Mouse (Mus musculus): ENCODE results near the gene Epb42. TPM values are rescaled to one million over a fixed set of nuclear protein-coding genes. Genes with fewer than 3 reads are reported as not detected.

Epb42 gene
- polyA plus RNA-seq, 1 experiment: 0.51 TPM

DNA sequence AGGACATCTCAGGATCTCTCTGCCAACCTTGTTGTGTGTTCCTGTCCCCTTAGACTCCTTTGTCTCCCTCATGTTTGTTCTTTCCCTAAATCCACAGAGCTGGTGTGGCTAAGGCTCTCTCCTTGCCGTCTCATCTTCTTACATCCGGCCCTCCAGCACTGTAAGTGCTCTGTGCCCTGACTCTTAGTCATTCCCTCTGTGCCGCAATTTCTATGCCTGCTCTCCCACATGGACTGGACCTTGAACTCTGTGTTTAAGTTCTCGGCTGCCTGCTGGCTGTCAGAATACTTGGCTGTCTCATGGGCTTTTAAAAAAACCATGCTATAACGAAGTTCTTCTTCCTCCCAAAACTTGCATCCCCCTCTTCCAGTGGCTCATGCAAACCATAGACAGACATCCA is 14.0 kb downstream of the Epb42 start:
- 62% methylated on average over 5 of the region's 5 CpGs for WGBS
- Histone ChIP-seq H3K27ac (ENCODE audit: insufficient read depth, low read length) (no peak overlapping the region), H3K4me3 (replicated peaks; ENCODE audit: insufficient read depth, low read depth, low read length) (no peak overlapping the region), H3K4me1 (ENCODE audit: control insufficient read depth, insufficient read depth, low read length) (no peaks in the 10 kb centered on the region), H3K27me3 (ENCODE audit: control insufficient read depth, insufficient read depth, low read length) (no peaks in the 10 kb centered on the region)
- DNase-seq: no peak
- TF ChIP-seq CTCF (IDR thresholded peaks at IDR 0.05; ENCODE audit: borderline replicate concordance, insufficient read depth, low read depth, low read length) (no peak), POLR2A (IDR thresholded peaks at IDR 0.05; ENCODE audit: borderline replicate concordance, insufficient read depth, low read length) (no peak)

DNA sequence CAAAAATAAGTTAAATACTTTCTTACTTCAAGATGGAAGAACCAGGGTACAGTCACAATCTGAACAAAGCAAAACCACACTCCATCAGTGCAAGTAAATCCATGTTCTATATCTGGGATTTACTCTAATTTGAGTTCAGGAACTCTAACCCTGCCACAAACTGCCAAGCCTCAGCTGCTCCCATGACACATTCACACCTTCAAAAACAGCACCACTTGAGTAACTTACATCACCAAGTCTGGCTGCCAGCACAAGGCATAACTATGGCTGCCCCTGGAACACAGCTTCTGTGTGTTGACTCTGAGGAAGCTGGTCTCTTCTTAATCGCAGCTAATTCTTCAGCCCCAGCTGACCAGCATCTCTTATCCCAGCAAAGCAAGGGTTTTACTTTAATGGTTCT is 19.7 kb downstream of the Epb42 start:
- 100% methylated on average over 1 of the region's 1 CpGs for WGBS
- no peak for DNase-seq
- Histone ChIP-seq H3K27ac (ENCODE audit: insufficient read depth, low read length) (no peak overlapping the region), H3K4me1 (ENCODE audit: control insufficient read depth, insufficient read depth, low read length) (no peaks in the 10 kb centered on the region), H3K27me3 (ENCODE audit: control insufficient read depth, insufficient read depth, low read length) (no peaks in the 10 kb centered on the region), H3K4me3 (replicated peaks; ENCODE audit: insufficient read depth, low read depth, low read length) (no peak overlapping the region)
- TF ChIP-seq CTCF (IDR thresholded peaks at IDR 0.05; ENCODE audit: borderline replicate concordance, insufficient read depth, low read depth, low read length): no peak
- no peak for TF ChIP-seq POLR2A (IDR thresholded peaks at IDR 0.05; ENCODE audit: borderline replicate concordance, insufficient read depth, low read length)

DNA sequence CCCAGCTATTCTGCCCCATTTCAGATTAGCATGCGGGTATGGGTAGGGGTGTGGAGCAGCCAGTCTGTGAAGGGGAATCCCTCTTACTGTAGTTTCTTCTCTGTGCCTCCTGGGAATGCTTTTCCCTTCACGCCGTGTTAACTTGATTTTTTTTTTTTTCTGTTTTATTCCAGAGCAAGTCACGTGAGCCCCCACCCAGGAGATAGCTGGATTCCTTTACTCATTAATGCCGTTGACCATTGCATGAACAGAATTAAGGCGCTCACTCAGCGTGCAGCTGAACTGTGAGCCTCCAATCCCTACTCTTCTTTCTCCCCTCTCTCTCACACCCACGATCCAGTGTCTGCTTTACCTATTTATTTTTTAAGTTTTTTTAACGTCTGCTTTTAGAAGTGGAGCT is 20.6 kb downstream of the Epb42 start:
- Histone ChIP-seq H3K27me3 (ENCODE audit: control insufficient read depth, insufficient read depth, low read length) (no peaks in the 10 kb centered on the region), H3K27ac (ENCODE audit: insufficient read depth, low read length) (no peak overlapping the region), H3K4me1 (ENCODE audit: control insufficient read depth, insufficient read depth, low read length) (peaks cover 3% of the 10 kb centered on the region; the same call in 1 of the 2 replicates), H3K4me3 (replicated peaks; ENCODE audit: insufficient read depth, low read depth, low read length) (no peak overlapping the region)
- 72% methylated on average over 9 of the region's 9 CpGs for WGBS
- TF ChIP-seq CTCF (IDR thresholded peaks at IDR 0.05; ENCODE audit: borderline replicate concordance, insufficient read depth, low read depth, low read length) (no peak), POLR2A (IDR thresholded peaks at IDR 0.05; ENCODE audit: borderline replicate concordance, insufficient read depth, low read length) (no peak)
- DNase-seq: no peak

DNA sequence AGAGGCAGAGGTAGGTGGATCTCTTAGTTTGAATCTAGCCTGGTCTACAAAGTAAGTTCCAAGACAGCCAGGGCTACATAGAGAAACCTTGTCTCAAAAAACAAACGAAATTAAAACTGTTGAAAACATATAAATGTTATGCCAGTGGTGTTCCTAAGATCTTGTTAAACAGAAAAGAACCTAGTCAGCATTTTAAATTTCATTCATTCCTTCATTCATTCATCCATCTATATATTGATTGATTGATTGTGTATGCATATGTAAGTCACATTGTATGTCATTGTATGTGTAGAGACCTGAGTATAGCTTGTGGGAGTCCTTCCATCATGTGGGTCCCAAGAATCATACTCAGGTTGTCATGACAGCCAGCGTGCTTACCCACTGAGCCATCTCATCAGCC is 21.4 kb downstream of the Epb42 start:
- Histone ChIP-seq H3K4me1 (ENCODE audit: control insufficient read depth, insufficient read depth, low read length) (peaks cover 4% of the 10 kb centered on the region; the same call in 1 of the 2 replicates), H3K27me3 (ENCODE audit: control insufficient read depth, insufficient read depth, low read length) (no peaks in the 10 kb centered on the region), H3K27ac (ENCODE audit: insufficient read depth, low read length) (no peak overlapping the region), H3K4me3 (replicated peaks; ENCODE audit: insufficient read depth, low read depth, low read length) (no peak overlapping the region)
- no peak for TF ChIP-seq POLR2A (IDR thresholded peaks at IDR 0.05; ENCODE audit: borderline replicate concordance, insufficient read depth, low read length)
- TF ChIP-seq CTCF (IDR thresholded peaks at IDR 0.05; ENCODE audit: borderline replicate concordance, insufficient read depth, low read depth, low read length): no peak
- no peak for DNase-seq
- 80% methylated on average over 2 of the region's 2 CpGs for WGBS

DNA sequence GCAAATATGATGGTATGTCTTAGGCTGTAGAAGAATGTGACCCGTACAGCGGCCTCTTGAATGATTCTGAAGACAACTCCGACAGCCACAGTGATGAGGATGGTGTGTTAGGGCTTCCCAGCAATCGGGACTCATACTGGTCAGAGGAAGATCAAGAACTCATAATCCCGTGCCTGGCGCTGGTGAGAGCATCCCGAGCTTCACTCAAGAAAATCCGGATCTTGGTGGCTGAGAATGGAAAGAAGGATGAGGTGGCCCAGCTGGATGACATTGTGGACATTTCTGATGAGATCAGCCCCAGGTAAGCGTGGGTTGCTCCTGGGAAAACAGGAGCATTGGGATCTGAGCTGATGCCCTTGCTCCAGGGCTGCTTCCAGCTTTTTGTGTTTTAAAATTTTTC is 24.2 kb downstream of the Epb42 start:
- Histone ChIP-seq H3K4me3 (replicated peaks; ENCODE audit: insufficient read depth, low read depth, low read length) (no peak overlapping the region), H3K27me3 (ENCODE audit: control insufficient read depth, insufficient read depth, low read length) (no peaks in the 10 kb centered on the region), H3K4me1 (ENCODE audit: control insufficient read depth, insufficient read depth, low read length) (peaks cover 8% of the 10 kb centered on the region; the same call in 1 of the 2 replicates), H3K27ac (ENCODE audit: insufficient read depth, low read length) (no peak overlapping the region)
- TF ChIP-seq CTCF (IDR thresholded peaks at IDR 0.05; ENCODE audit: borderline replicate concordance, insufficient read depth, low read depth, low read length) (no peak), POLR2A (IDR thresholded peaks at IDR 0.05; ENCODE audit: borderline replicate concordance, insufficient read depth, low read length) (no peak)
- WGBS: 91% methylated on average over 9 of the region's 9 CpGs
- DNase-seq: no peak

DNA sequence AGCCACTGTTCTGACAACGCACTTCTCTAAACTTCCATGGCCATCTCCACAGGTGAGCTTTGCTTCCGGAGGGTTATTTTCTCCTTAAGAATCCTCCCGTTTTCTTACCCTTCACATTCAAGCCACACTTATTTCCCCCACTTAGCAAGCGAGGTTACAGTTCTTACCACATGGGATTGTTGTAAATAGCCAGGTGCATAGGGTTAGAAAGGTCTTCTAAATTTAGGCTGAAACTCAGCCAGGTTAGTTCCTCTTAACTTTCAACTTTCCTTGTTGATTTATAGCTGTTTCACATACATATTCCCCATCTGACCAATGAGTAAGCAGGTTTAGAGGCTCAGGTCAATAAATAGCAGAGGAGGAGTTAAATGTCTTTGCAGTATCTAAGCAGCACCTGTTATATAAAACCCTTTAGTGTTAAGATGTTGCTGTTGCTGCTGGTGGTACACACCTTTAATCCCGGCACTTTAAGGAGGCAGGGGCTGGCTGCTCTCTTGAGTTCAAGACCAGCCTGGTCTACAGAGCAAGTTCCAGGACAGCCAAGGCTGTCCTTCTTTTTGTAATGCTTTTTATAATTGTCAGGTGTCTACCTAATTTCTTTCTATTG is 27.7 kb downstream of the Epb42 start:
- 6% methylated on average over 5 of the region's 5 CpGs for WGBS
- peak overlapping the region; percentile 85 for H3K27ac ChIP-seq (ENCODE audit: insufficient read depth, low read length)
- no peak for TF ChIP-seq POLR2A (IDR thresholded peaks at IDR 0.05; ENCODE audit: borderline replicate concordance, insufficient read depth, low read length)
- no peak for TF ChIP-seq CTCF (IDR thresholded peaks at IDR 0.05; ENCODE audit: borderline replicate concordance, insufficient read depth, low read depth, low read length)

DNA sequence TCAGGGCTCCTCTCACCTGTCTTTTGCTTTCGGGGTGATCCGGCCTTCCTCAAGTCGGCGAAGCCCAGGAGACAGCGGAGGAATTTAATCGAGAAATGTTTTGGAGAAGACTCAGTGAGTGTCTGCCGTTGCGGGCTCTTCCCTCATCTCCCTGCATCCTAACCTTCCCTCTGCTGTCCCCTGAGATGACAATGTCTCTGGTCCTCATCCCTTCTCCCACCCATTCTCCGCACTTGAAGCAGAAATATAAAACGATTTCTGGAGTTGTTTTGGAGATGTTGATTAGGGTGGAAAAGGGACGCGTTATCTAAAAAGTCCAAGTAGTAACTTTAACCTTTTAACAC is 28.2 kb downstream of the Epb42 start:
- TF ChIP-seq POLR2A (IDR thresholded peaks at IDR 0.05; ENCODE audit: borderline replicate concordance, insufficient read depth, low read length): no peak
- TF ChIP-seq CTCF (IDR thresholded peaks at IDR 0.05; ENCODE audit: borderline replicate concordance, insufficient read depth, low read depth, low read length): no peak
- peak overlapping the region; percentile 80 for H3K4me3 ChIP-seq (replicated peaks; ENCODE audit: insufficient read depth, low read depth, low read length)
- peak overlapping the region; percentile 85 for H3K27ac ChIP-seq (ENCODE audit: insufficient read depth, low read length)
- H3K27me3 ChIP-seq (ENCODE audit: control insufficient read depth, insufficient read depth, low read length): no peaks in the 10 kb centered on the region
- peaks cover 32% of the 10 kb centered on the region; the same call in 1 of the 2 replicates for H3K4me1 ChIP-seq (ENCODE audit: control insufficient read depth, insufficient read depth, low read length)
- WGBS: 1% methylated on average over 12 of the region's 12 CpGs
- no peak for DNase-seq

More for the DNA sequence above, 27.7 kb downstream of the Epb42 start:
- Histone ChIP-seq H3K4me1 (ENCODE audit: control insufficient read depth, insufficient read depth, low read length) (peaks cover 27% of the 10 kb centered on the region; the same call in 1 of the 2 replicates), H3K27me3 (ENCODE audit: control insufficient read depth, insufficient read depth, low read length) (no peaks in the 10 kb centered on the region), H3K4me3 (replicated peaks; ENCODE audit: insufficient read depth, low read depth, low read length) (peak overlapping the region; percentile 80)
- peak in 1 of 2 experiments; percentile 32 for DNase-seq

DNA sequence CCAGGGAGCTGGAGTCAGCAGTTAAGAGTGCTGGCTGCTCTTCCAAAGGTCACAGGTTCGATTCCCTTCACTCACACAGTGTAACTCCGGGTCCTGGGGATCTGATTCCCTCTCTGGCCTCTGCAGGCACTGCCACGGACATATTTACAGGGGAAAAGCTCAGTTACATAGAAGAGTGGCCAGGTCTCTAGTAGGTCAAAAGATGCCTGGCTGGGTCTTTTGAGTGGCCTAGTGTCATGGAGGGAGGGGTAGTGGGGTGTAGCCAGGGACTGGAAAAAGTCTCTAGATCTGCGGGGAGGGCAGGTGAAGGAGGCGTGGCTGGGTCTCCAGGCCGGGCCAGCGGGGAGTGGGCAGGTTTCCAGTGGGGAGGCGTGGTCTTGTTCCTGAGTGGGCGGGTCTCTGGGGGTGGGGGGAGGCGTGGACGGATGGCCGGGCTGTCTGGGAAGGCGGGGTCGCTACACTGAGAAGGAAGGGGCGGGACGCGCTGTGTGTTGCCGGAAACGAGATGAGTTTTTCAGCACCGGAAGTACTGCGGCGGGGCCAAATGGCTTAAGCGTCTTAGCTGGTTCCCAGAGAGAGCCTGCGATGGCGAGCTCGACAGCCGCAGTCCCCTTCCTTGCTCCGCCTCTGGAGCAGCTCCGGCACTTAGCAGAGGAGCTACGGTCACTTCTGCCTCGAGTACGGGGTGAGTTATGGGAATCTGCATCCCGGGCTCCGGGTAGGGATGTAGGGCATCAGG is 28.8 kb downstream of the Epb42 start, which contains the start of gene Ccndbp1:
Ccndbp1 (plus strand) TSS at position 479 of the 739 bp plus-strand sequence.
- peak; percentile 86 to 87 for DNase-seq
- H3K4me1 ChIP-seq (ENCODE audit: control insufficient read depth, insufficient read depth, low read length): peaks cover 34% of the 10 kb centered on the region; the same call in 1 of the 2 replicates
- peak within 1 kb of the TSS; percentile 85 for H3K27ac ChIP-seq (ENCODE audit: insufficient read depth, low read length)
- 1% methylated on average over 34 of the region's 34 CpGs for WGBS
- H3K27me3 ChIP-seq (ENCODE audit: control insufficient read depth, insufficient read depth, low read length): no peaks in the 10 kb centered on the region
- peak within 1 kb of the TSS; percentile 80 for H3K4me3 ChIP-seq (replicated peaks; ENCODE audit: insufficient read depth, low read depth, low read length)
- TF ChIP-seq POLR2A (IDR thresholded peaks at IDR 0.05; ENCODE audit: borderline replicate concordance, insufficient read depth, low read length): peak; percentile 59; the same call in 1 of the 2 replicates
- TF ChIP-seq CTCF (IDR thresholded peaks at IDR 0.05; ENCODE audit: borderline replicate concordance, insufficient read depth, low read depth, low read length): no peak
